Mouse (Mus musculus): ENCODE results near the gene N4bp1.

DNA sequence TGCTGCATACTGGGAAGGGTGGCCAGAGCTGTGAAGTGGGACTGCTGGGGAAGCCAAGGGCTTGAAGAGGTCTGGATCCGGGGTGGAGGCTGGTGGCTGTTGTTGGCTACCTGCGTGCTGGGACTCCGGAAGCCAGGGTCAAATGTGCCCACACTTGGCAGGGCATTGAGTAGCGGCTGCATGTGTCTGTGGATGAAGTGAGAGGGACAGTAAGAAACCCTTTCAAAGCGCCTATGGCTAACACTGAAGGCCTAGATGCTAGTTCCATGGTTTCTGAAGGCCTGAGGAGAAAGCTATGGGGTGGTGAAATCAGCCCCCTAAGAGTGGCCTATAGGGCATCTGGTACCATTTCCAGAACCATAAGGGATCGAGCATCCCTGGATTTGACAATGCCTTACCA is 40.2 kb downstream of the N4bp1 start:
- TF ChIP-seq ZNF384 (IDR thresholded peaks at IDR 0.05; ENCODE audit: low read depth, low read length): no peak
- TF ChIP-seq JUND (conservative IDR thresholded peaks at IDR 0.05; ENCODE audit: low read depth, low read length): no peak
- TF ChIP-seq CTCF (conservative IDR thresholded peaks at IDR 0.05 in 1 of 2, IDR thresholded peaks at IDR 0.05 in 1 of 2; ENCODE audit: low read depth in 2 of 2, low read length in 2 of 2): no peak
- no peak for TF ChIP-seq POLR2A (IDR thresholded peaks at IDR 0.05; ENCODE audit: low read depth, low read length)
- TF ChIP-seq RAD21 (IDR thresholded peaks at IDR 0.05; ENCODE audit: low read depth, low read length): no peak
- no peak for TF ChIP-seq EP300 (IDR thresholded peaks at IDR 0.05; ENCODE audit: low read length)
- TF ChIP-seq ZMIZ1 (IDR thresholded peaks at IDR 0.05; ENCODE audit: low read depth, low read length): no peak
- no peak for TF ChIP-seq RCOR1 (conservative IDR thresholded peaks at IDR 0.05; ENCODE audit: low read depth, low read length)
- TF ChIP-seq HCFC1 (IDR thresholded peaks at IDR 0.05; ENCODE audit: low read depth, low read length): no peak
- no peak for TF ChIP-seq CHD2 (IDR thresholded peaks at IDR 0.05; ENCODE audit: low read length)
- no peak for TF ChIP-seq CHD1 (IDR thresholded peaks at IDR 0.05; ENCODE audit: low read depth, low read length)
- no peak for TF ChIP-seq E2F4 (IDR thresholded peaks at IDR 0.05; ENCODE audit: insufficient replicate concordance, low read depth, low read length)
- no peak for TF ChIP-seq TBP (conservative IDR thresholded peaks at IDR 0.05; ENCODE audit: low read depth, low read length)

All from CH12.LX (cell line).